Mouse (Mus musculus) natural killer cell, adult 2 months (primary cell): ENCODE data around the gene Timd2.
"Not testable (repeated sequence)": the region's sequence is repeated elsewhere in the genome, so short reads cannot be mapped to it uniquely, and the experiment has no call there.

Experiments
- DNase-seq, 2 experiments: peaks; one replicate each; pipeline ENCODE4 v3.0.0; 2022; ENCODE audit warnings: low spot score in 2 of 2

Timd2 gene

GRCm38 (mm10) chr11:46665599-46666522 lies 41.0 kb downstream of the Timd2 start:
- DNase-seq: no peak

- DNase-seq: no peak
These were observed 43.6 kb downstream of the Timd2 start for GRCm38 (mm10) chr11:46663215-46663614.

GRCm38 (mm10) chr11:46652476-46652875 lies 54.4 kb downstream of the Timd2 start:
- no peak for DNase-seq

GRCm38 (mm10) chr11:46649655-46650054 lies 57.2 kb downstream of the Timd2 start:
- not testable (repeated sequence) for DNase-seq

- DNase-seq: no peak
These were observed 62.0 kb downstream of the Timd2 start for GRCm38 (mm10) chr11:46644824-46645223.

GRCm38 (mm10) chr11:46636568-46636967 lies 70.3 kb downstream of the Timd2 start:
- DNase-seq: no peak

- DNase-seq: not testable (repeated sequence)
These were observed 71.3 kb downstream of the Timd2 start for GRCm38 (mm10) chr11:46635516-46635915.

GRCm38 (mm10) chr11:46631635-46632034 lies 75.2 kb downstream of the Timd2 start:
- DNase-seq: no peak

GRCm38 (mm10) chr11:46629211-46629795 lies 77.6 kb downstream of the Timd2 start, which contains the start of gene Dppa1:
Gene Dppa1, minus strand, starts transcription at chr11:46629261.
- DNase-seq: no peak

GRCm38 (mm10) chr11:46620414-46621168 lies 86.3 kb downstream of the Timd2 start:
- no peak for DNase-seq

- DNase-seq: no peak
These were observed 86.9 kb downstream of the Timd2 start for GRCm38 (mm10) chr11:46619929-46620328.
